In genomic region chr1:84733799-84734198, GRCm38 (mm10) we compare ENCODE assay signal across 10 mouse cellular contexts. TPM values are rescaled to one million over a fixed set of nuclear protein-coding genes. Genes with fewer than 3 reads are reported as not detected.
A peak's percentile ranks its signal among the peaks of the same experiment; 100 is the strongest.
DNase-seq lines count a peak whose midpoint lies in the region; ATAC-seq lines count a peak whose summit lies in the region.
"Had no signal": no experiment of that assay in that cellular context is flagged by ENCODE, and none has a peak within 500 bp of the region (broad histone marks: within the 10 kb centered on the region; RNA-seq: fewer than 3 reads in every experiment).

No protein-coding gene starts in this region.

- DNase-seq in heart, adult 18-20 months = peak; percentile 7 to 25
- DNase-seq in heart, adult 11 months = no peak
- DNase-seq in thymus, postnatal 0 days (ENCODE audit: low spot score) = peak; percentile 21
- DNase-seq in thymus, postnatal 14 days = no peak
- peak; percentile 23 for DNase-seq in embryo, embryonic 11 days
- no peak for DNase-seq in testis, postnatal 10 days (ENCODE audit: low spot score)
- no peak for DNase-seq in left cerebral cortex, postnatal 36 days (ENCODE audit: low spot score in 2 of 2)
- DNase-seq: adrenal gland, postnatal 14 days; liver, embryonic 13.5 days had no signal

- ATAC-seq in erythroid progenitor cell, adult 5-6 weeks (replicated peaks; ENCODE audit: low FRiP score, poor library complexity, severe bottlenecking) = no peak

- intact Hi-C loops in left cerebral cortex, postnatal 36 days (cut with DNase I) = no loop called here

RNA-seq across cellular contexts. Expression of gene Dner, which starts 37.8 kb away (rescaled TPM):
- total RNA-seq in heart, adult 18-20 months (2021) = not detected
- 0.16 and 0.22 TPM in 2 replicates for polyA plus RNA-seq in thymus, postnatal 0 days (2015; fragmentation: Nextera tagmentation; extraction: Ambion mirVana)
- 100 to 1,000 TPM; 128 to 158 TPM for total RNA-seq in left cerebral cortex, postnatal 36 days (2021)
- not detected in 2 replicates for total RNA-seq in erythroid progenitor cell, adult 5-6 weeks (2015; ENCODE audit: low replicate concordance)
- not detected in 2 replicates for total RNA-seq in erythroid progenitor cell, adult 5-6 weeks (2017; ENCODE audit: low replicate concordance)

Comparison
In these comparisons a context has a peak if more than half of its experiments do, and no peak if none do; other contexts are left out.
1. DNase-seq: peak in heart, adult 18-20 months (2 of 2), thymus, postnatal 0 days (single experiment) and embryo, embryonic 11 days (single experiment); none in heart, adult 11 months (single experiment), thymus, postnatal 14 days (single experiment), testis, postnatal 10 days (single experiment) and left cerebral cortex, postnatal 36 days (0 of 2).
2. RNA of gene Dner, which starts 37.8 kb away (total RNA-seq): 128 to 158 TPM in left cerebral cortex, postnatal 36 days; not detected in heart, adult 18-20 months and not detected in erythroid progenitor cell, adult 5-6 weeks; every median in the first group is over 100 times any median in the second.